ENCODE assay signal across 12 mouse cellular contexts in genomic region chr10:111570501-111571258, GRCm38 (mm10).
"Had no signal": no experiment of that assay in that cellular context is flagged by ENCODE, and none has a peak within 500 bp of the region (broad histone marks: within the 10 kb centered on the region; RNA-seq: fewer than 3 reads in every experiment).

No protein-coding gene starts in this region.

- H3K36me3 ChIP-seq: limb, embryonic 15.5 days; midbrain, embryonic 10.5 days; neural tube, embryonic 13.5 days had no signal

- H3K4me3 ChIP-seq: limb, embryonic 15.5 days; midbrain, embryonic 10.5 days; neural tube, embryonic 13.5 days had no signal

- H3K27me3 ChIP-seq: limb, embryonic 15.5 days; neural tube, embryonic 13.5 days had no signal

- H3K4me2 ChIP-seq: limb, embryonic 15.5 days; neural tube, embryonic 13.5 days had no signal

- DNase-seq: kidney, postnatal 14 days; layer of hippocampus, adult 9-11 months; layer of hippocampus, postnatal 36 days; lung, adult 18-20 months; lung, postnatal 36 days; midbrain, embryonic 14.5 days; right cerebral cortex, postnatal 14 days; thymus, postnatal 36 days had no signal

- H3K9me3 ChIP-seq: limb, embryonic 15.5 days; midbrain, embryonic 10.5 days; neural tube, embryonic 13.5 days had no signal

- H3K9ac ChIP-seq: limb, embryonic 15.5 days; liver, embryonic 14.5 days; neural tube, embryonic 13.5 days had no signal

- H3K27ac ChIP-seq: limb, embryonic 15.5 days; liver, embryonic 14.5 days; midbrain, embryonic 10.5 days; neural tube, embryonic 13.5 days had no signal
